Mouse (Mus musculus) hindbrain, postnatal 0 days (tissue): ENCODE data around the gene C7. TPM values are rescaled to one million over a fixed set of nuclear protein-coding genes. Genes with fewer than 3 reads are reported as not detected.
A peak's percentile ranks its signal among the peaks of the same experiment; 100 is the strongest.
"Not testable (repeated sequence)": the region's sequence is repeated elsewhere in the genome, so short reads cannot be mapped to it uniquely, and the experiment has no call there.

ENCODE experiments used
- ATAC-seq: fragments of 200-750 bp; cut with Nextera tagmentation; 2 replicates; pipeline ENCODE4 v1.8.0; 2017; ENCODE audit warnings: mild to moderate bottlenecking, moderate TSS enrichment, moderate library complexity
- DNase-seq: peaks from one replicate; pipeline ENCODE4 v3.0.0-alpha.2; 2015; ENCODE audit warnings: low spot score
- H3K27ac ChIP-seq: fragments of 300-500 bp; sonication (generic); 2 replicates; pipeline ENCODE4 v1.5.1; 2014; ENCODE audit warnings: mild to moderate bottlenecking
- H3K27me3 ChIP-seq: fragments of 300-500 bp; sonication (generic); 2 replicates; pipeline ENCODE4 v1.6.1; 2014; ENCODE audit warnings: low read length, mixed read lengths; ENCODE audit not compliant: insufficient read depth
- H3K36me3 ChIP-seq: fragments of 300-500 bp; sonication (generic); 2 replicates; pipeline ENCODE4 v1.6.1; 2014; ENCODE audit warnings: low read length, mixed read lengths; ENCODE audit not compliant: insufficient read depth
- H3K4me1 ChIP-seq: fragments of 300-500 bp; sonication (generic); 2 replicates; pipeline ENCODE4 v1.6.1; 2014; ENCODE audit warnings: antibody characterized with exemption, low read length, mixed read lengths; ENCODE audit not compliant: insufficient read depth
- H3K4me2 ChIP-seq: fragments of 300-500 bp; sonication (generic); 2 replicates; pipeline ENCODE4 v1.6.1; 2014; ENCODE audit warnings: low read depth, mild to moderate bottlenecking, low read length, moderate library complexity, mixed read lengths
- H3K4me3 ChIP-seq: fragments of 300-500 bp; sonication (generic); 2 replicates; pipeline ENCODE4 v1.5.1; 2014; ENCODE audit warnings: low read length
- H3K9ac ChIP-seq: fragments of 300-500 bp; sonication (generic); replicated peaks from 2 replicates; pipeline ENCODE4 v1.6.1; 2014; ENCODE audit warnings: mild to moderate bottlenecking, low read length, moderate library complexity, mixed read lengths
- H3K9me3 ChIP-seq: fragments of 300-500 bp; sonication (generic); 2 replicates; pipeline ENCODE4 v1.6.1; 2016; ENCODE audit warnings: low read length, mixed read lengths
- CTCF ChIP-seq: IDR thresholded peaks from 2 replicates; pipeline ENCODE4 v1.5.1; 2016; ENCODE audit warnings: antibody characterized with exemption, control low read depth, low read depth
- WGBS: fragments of 180-500 bp; shearing (Covaris S2); extraction: QIAGEN DNeasy Blood & Tissue Kit; methylation state at CpG from one replicate; pipeline ENCODE4 v1.1.7; 2014; 5-methylcytosine and 5-hydroxymethylcytosine counted together
- polyA plus RNA-seq: library from polyadenylated mRNA; unstranded; fragments of >200 nt; fragmentation: Nextera tagmentation; extraction: Ambion mirVana; gene quantifications from 2 replicates; pipeline ENCODE4 v1.2.1, GENCODE M21; 2015
- total RNA-seq: library from RNA; depleted of rRNA; stranded (reverse); fragments of >200 nt; gene quantifications from 2 replicates; pipeline ENCODE4 v1.2.3, GENCODE M21; 2014

Gene C7
- total and polyA plus RNA-seq, 2 experiments from 2014 or later: 0.05 to 0.10 TPM

GRCm38 (mm10) chr15:5068801-5069518 lies 5.4 kb upstream of the C7 start:
- H3K4me1 ChIP-seq: no peaks in the 10 kb centered on the region
- H3K4me3 ChIP-seq: no peak overlapping the region
- peak; percentile 83 for ATAC-seq
- H3K9me3 ChIP-seq: no peaks in the 10 kb centered on the region
- H3K27ac ChIP-seq: no peak overlapping the region
- no peak overlapping the region for H3K4me2 ChIP-seq
- DNase-seq: peak; percentile 83
- no peak overlapping the region for H3K9ac ChIP-seq
- peak; percentile 90 for TF ChIP-seq CTCF
- WGBS: 54% methylated on average over 15 of the region's 15 CpGs
- no peaks in the 10 kb centered on the region for H3K36me3 ChIP-seq
- no peaks in the 10 kb centered on the region for H3K27me3 ChIP-seq

GRCm38 (mm10) chr15:5045560-5046284 lies 17.8 kb downstream of the C7 start:
- H3K36me3 ChIP-seq: no peaks in the 10 kb centered on the region
- ATAC-seq: peak; percentile 67; the same call in 1 of the 2 replicates
- H3K27ac ChIP-seq: no peak overlapping the region

DNA sequence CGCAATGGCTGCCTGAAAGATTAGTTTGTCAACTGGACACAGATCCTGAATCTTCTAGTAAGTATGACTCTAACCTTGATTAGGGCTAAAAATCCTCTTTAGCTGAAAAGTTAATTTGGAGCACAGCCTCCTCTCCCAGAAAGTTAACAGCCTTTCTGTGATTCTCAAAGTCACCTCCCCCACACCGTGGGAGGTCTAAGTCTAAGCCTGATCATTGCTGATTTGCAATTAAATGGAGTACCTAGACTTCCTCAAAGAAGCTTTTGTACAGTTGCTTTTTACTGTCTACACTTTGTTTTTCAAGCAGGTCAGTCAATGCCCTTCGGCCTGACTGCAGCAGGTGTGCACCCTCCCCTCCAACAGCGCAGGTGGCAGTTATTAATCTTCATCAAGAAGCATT lies 34.3 kb downstream of the C7 start:
- 90% methylated on average over 4 of the region's 4 CpGs for whole genome bisulfite sequencing
- Histone ChIP-seq H3K9me3 (no peaks in the 10 kb centered on the region), H3K9ac (no peak overlapping the region), H3K4me2 (no peak overlapping the region), H3K36me3 (no peaks in the 10 kb centered on the region), H3K27me3 (no peaks in the 10 kb centered on the region), H3K27ac (no peak overlapping the region), H3K4me3 (no peak overlapping the region), H3K4me1 (no peaks in the 10 kb centered on the region)
- no peak for TF ChIP-seq CTCF
- no peak for ATAC-seq
- no peak for DNase-seq

More at GRCm38 (mm10) chr15:5045560-5046284, 17.8 kb downstream of the C7 start:
- no peak for TF ChIP-seq CTCF
- Histone ChIP-seq H3K4me1 (no peaks in the 10 kb centered on the region), H3K4me2 (no peak overlapping the region), H3K4me3 (no peak overlapping the region), H3K27me3 (no peaks in the 10 kb centered on the region), H3K9ac (no peak overlapping the region), H3K9me3 (no peaks in the 10 kb centered on the region)
- 61% methylated on average over 11 of the region's 11 CpGs for WGBS
- peak; percentile 53 for DNase-seq

DNA sequence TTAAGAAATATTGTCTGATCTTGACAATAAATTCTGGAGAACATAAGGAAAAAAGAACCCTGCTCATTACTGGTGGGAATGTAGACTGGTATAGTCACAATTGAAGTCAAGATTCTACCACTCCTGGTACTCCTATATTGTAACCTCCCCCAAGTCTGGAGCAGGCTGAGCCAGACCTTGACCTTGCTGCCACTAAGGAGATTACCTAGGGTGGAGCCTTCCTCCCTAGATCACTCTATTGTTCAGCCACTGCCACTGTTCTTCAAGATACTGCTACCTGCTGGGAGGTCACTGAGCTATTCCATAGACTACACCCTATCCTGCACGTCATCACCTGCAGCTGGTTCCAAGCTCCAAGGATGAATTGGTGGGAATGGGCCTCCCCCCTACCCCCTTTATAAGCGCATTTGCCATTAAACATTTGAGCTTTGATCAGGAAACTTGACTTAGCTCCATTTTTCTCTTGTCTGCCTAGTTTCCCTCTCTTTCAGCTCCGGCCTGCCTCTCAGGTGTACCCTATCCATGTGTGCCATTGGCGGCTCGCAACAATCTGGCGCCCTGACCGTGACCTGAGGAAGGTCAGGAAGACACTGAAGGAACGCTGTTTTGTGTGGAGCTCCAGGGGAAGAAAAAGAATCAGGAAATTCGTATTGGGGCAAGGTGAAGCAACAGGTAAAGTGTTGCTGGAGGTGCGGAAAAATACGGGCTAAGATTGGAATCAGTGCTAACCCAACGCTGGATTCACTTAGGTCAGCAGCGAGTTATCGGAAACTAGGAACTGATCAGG lies 39.9 kb downstream of the C7 start:
- ATAC-seq, H3K9ac ChIP-seq, DNase-seq, H3K4me2 ChIP-seq, H3K4me1 ChIP-seq, H3K36me3 ChIP-seq, H3K4me3 ChIP-seq, H3K27me3 ChIP-seq, H3K27ac ChIP-seq, H3K9me3 ChIP-seq: not testable (repeated sequence)
- WGBS: 94% methylated on average over 14 of the region's 14 CpGs

DNA sequence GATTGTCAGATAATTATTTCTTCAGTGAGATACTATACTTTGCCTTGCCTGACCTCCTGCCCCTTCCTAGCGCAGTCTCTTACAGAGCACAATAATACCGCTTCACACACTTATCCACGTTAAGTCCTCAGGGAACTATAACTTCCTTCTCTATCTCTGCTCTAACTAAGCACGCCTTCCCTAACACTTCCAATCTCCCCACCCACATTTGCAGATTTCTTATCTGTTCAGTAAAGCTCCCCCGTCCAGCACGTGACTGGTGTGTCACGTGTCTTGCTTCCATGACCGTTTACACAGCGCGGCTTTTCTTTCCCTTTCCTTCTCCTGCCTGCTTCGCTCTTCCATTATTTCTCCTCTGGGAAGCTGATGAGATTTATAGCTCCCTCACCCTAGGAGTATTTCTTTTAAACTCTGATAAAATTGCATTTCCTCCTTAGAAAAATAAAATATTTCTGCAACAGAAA lies 53.9 kb downstream of the C7 start:
- no peak for TF ChIP-seq CTCF
- H3K4me1 ChIP-seq: no peaks in the 10 kb centered on the region
- H3K27ac ChIP-seq: no peak overlapping the region
- H3K36me3 ChIP-seq: no peaks in the 10 kb centered on the region
- no peak for ATAC-seq
- H3K4me3 ChIP-seq: no peak overlapping the region
- no peak for DNase-seq
- H3K9ac ChIP-seq: no peak overlapping the region
- no peaks in the 10 kb centered on the region for H3K27me3 ChIP-seq
- H3K4me2 ChIP-seq: no peak overlapping the region
- H3K9me3 ChIP-seq: no peaks in the 10 kb centered on the region
- WGBS: 81% methylated on average over 11 of the region's 11 CpGs

- H3K4me2 ChIP-seq: no peak overlapping the region
- H3K9me3 ChIP-seq: no peaks in the 10 kb centered on the region
- no peaks in the 10 kb centered on the region for H3K27me3 ChIP-seq
- no peak overlapping the region for H3K4me3 ChIP-seq
- no peak for TF ChIP-seq CTCF
- DNase-seq (no peak), ATAC-seq (no peak)
- H3K9ac ChIP-seq: no peak overlapping the region
- no peaks in the 10 kb centered on the region for H3K4me1 ChIP-seq
- no peak overlapping the region for H3K27ac ChIP-seq
- 83% methylated on average over 6 of the region's 6 CpGs for WGBS
- H3K36me3 ChIP-seq: no peaks in the 10 kb centered on the region
Observed at GRCm38 (mm10) chr15:5003503-5004196, 59.9 kb downstream of the C7 start.
